Mouse (Mus musculus): ENCODE data around the gene Sost.

Sost gene

DNA sequence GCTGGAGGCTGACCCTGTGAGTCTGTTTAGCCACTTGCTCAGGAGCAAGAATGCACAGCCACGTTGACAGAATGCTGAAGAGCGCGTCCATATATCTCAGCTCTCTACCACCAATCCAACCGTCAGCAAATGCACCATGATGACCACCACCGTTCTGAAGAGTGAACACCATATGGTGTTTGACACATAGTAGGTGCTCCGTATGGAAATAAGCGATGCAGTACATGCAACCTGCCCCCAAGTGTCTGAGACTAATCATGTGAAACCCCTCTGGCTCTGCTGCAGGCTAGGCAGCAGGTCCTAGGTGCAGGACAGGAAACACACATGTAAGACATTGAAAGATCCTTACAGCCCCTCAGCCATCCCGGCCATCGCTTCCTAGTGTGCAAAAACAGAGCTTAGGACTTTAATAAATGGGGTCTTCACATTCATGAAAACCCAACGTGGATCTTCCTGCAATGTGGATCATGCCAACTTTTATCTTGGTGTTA is 16.7 kb upstream of the Sost start:
- DNase-seq (ENCODE audit: low spot score): no peak

DNA sequence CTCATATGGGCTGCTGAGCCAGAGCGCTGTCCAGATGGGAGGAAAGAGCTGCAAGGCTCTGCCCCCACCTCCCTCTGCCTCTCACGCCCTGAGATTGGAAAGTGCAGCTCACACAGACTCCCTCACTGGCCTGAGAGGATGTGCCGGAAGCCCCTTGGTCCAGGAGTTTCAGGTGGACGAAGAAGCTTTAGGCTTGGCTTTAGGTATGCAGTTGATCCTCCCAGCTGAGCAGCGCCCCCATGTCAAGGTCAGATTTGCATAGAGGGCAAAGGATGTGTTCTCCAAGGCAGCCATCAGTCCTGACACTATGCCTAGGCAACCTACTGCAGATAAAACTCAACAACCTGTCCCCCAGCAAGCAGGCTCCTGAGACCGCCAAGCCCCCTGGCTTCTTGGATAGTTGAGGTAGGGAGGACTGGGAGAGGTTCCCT is 16.2 kb upstream of the Sost start:
- DNase-seq (ENCODE audit: low spot score): no peak

DNA sequence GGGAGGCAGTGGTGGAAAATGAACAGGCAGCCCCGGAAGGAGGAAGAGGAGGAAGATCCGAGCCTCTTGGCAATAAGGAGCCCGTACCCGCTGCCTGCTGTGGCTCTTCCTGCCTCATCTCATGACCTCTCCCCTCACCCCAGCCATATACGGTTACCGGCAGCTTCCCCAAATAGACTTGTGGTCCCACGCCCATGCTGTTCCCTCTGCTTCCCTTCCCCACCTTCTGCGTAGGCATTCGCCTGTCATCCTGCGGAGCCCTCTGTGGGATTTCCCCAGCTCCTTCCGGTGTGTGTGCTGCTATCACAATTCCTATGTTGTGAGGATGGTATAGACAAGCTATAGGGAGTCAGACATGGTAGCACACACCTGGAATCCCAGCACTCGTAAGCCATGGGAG is 15.0 kb upstream of the Sost start:
- DNase-seq (ENCODE audit: low spot score): no peak

GRCm38 (mm10) chr11:101980603-101981157 is 13.9 kb upstream of the Sost start:
- DNase-seq (ENCODE audit: low spot score): no peak

DNA sequence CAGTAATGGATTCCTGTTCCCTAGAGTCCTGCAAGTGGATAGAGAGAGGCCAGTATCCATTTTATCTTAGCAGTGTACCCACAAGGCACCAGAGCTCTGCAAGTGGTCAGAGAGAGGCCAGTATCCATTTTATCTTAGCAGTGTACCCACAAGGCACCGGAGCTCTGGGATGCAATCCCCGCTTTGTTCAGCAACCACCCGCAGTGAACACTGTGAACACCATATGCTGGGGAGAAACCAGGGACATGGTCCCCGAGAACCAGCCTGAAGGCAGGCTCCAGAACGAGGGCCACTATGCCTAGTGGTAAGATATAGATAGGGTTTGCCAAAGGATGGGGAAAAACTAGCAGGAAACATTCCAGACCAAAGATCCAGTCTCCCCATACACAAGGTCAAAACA is 12.3 kb upstream of the Sost start:
- no peak for DNase-seq (ENCODE audit: low spot score)

DNA sequence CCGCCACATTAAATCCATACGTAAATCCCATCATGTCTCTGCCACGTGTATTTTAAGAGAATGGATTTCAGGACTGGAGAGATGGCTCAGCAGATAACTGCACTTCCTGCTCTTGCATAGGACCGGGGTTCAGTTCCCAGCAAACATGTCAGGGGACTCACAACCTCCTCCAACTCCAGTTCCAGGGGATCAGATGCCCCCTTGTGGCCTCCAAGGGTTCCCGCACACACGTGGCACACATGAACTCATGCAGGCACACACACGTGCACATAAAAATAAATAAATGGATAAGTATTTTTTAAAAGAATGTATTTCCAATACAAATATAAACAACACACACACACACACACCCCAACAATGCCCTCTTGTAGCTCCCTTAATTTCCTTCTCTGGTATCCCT is 10.1 kb upstream of the Sost start:
- DNase-seq (ENCODE audit: low spot score): no peak

- DNase-seq (ENCODE audit: low spot score): no peak
These were observed 8.1 kb upstream of the Sost start for GRCm38 (mm10) chr11:101974923-101975322.

DNA sequence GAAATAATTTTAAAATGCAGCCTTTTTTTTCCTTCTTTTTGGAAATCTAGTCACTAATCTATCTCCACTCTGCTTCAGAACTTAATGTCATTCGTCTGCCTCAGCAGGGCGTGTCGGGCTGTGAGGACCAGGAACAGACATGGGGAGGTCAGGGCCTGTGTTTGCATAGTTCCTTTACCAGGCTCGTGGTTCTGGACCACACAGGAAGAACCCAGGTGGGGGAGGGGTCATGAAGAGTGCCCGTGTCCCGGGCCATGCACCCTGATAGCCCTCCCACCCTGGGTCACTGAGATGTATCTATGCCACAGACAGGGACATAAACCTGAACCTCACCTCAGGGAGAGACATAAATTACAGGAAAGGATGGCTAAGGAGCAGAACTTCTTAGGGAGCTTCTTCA is 7.4 kb upstream of the Sost start:
- no peak for DNase-seq (ENCODE audit: low spot score)

DNA sequence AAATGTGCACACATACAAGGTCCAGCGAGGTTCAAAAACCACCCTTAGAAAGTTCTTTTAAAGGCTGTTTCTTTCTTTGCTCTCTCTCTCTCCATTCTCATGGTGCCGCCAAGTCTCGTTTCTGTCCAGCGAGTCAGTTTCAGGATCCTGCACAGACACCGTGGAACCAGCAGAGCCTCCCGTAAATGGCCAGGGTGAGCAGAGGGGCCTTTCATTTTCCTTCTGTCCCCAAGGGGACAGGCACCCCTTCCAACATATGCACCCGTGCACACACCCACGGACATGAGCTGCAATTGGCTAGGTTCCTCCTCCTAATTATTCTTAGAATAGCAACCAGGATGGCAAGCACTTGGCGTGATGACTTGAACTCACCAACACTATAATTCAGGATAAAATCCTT is 6.7 kb upstream of the Sost start:
- DNase-seq (ENCODE audit: low spot score): no peak

- no peak for DNase-seq (ENCODE audit: low spot score)
These were observed 5.8 kb upstream of the Sost start for GRCm38 (mm10) chr11:101972651-101973050.

GRCm38 (mm10) chr11:101972097-101972496 is 5.3 kb upstream of the Sost start:
- no peak for DNase-seq (ENCODE audit: low spot score)

GRCm38 (mm10) chr11:101971410-101971809 is 4.6 kb upstream of the Sost start:
- no peak for DNase-seq (ENCODE audit: low spot score)

- no peak for DNase-seq (ENCODE audit: low spot score)
These were observed 3.0 kb upstream of the Sost start for GRCm38 (mm10) chr11:101969835-101970234.

- peak; percentile 71 for DNase-seq (ENCODE audit: low spot score)
These were observed 2.0 kb upstream of the Sost start for GRCm38 (mm10) chr11:101968791-101969190.

- DNase-seq (ENCODE audit: low spot score): no peak
These were observed 1.5 kb upstream of the Sost start for GRCm38 (mm10) chr11:101968311-101968710.

GRCm38 (mm10) chr11:101965553-101965952 is 1.3 kb downstream of the Sost start:
- no peak for DNase-seq (ENCODE audit: low spot score)

DNA sequence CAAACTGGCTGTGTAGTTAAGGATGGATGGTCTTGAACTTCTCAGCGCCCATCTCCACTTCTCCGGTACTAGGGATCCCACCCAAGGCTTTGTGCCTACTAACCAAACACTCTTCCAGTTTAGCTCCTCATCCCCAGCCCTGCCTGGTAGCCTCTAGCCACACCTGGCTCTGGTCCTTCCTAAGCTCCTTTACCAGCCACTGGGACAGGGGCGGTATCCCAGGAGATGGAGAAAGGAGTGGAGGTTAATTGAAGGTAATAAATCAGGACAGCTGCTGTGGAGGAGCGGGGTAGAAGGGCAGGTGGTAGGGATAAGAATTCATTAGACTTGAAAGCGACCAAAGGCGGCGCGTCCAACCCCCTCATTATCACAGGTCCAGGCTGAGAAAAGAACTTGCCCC is 2.2 kb downstream of the Sost start:
- DNase-seq (ENCODE audit: low spot score): no peak

- no peak for DNase-seq (ENCODE audit: low spot score)
These were observed 3.1 kb downstream of the Sost start for GRCm38 (mm10) chr11:101963473-101964291.

DNA sequence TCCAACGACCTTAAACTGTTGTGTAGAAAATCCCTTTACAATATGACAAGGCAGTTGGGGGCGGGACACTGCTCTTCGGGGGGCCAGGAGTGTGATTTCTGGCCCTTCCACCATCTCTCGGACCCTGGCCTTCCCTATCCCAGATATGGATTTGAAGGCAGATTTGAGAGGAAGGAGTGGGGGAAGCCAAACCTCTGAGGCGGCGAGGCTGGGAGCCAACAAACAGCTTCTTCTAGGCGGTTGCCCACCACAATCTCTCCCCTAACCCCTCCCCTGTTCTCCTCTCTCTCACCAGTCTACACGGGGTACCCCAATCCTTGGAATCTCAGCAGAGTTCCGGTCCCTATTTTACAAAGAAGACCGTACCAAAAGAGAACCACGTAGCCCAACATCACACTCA is 3.8 kb downstream of the Sost start:
- no peak for DNase-seq (ENCODE audit: low spot score)

DNA sequence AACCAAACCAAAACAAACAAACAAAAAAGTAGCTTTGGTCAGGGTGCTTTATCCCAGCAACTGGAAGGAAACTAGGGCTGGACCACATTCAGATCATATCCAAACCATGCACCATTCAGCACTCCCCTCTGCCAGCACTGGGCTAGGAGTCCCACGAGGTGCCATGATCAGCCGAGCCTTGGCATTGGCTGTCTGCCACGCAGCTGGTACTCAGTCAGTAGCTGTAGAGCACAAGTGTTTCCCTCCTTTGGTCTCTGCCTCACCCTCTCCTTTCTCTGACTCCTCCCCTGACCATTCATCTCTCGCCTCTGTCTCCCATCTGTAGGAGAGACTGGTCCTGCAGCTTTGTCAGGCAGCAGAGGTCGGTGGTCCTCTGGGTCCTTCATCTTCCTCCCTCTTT is 9.3 kb downstream of the Sost start:
- no peak for DNase-seq (ENCODE audit: low spot score)

GRCm38 (mm10) chr11:101953441-101953840 is 13.4 kb downstream of the Sost start:
- no peak for DNase-seq (ENCODE audit: low spot score)

DNA sequence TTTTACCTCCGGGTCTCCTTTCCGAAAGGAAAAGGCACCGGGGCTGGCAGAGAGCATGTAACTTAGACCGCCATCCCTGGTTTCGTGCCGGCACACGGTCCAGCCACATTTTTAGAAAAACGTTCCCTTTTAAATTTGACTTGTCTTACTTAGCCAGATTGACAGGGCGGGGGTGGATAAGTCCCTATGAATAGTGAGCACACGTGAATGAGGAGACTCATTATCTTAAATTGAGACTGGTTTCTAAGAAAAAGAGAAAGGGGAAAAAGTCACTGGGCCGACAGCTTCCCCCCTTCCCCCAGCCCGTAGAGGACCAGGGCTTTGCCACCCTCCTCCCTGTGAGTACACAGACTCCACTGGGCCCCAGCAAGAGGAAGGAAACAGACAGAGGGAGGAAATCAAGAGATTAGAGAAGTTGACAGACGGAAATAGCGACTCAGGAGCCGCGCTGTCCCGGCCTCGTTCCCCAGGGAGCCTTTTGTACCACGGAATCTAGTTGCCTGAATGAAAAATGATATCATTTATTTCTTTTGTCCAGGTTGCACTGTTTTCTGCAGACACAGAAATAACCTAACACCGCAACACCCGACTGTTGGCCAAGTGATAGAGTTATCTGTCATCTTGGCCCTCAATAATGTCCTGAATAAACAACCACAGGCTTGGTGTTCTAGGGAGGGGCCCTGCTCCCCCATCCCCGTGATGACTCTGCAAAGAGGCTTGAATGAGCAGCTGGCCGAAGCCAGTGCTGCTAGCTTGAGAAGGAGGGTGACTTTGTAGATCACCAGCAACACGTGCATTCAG is 14.1 kb downstream of the Sost start:
- peak; percentile 27 for DNase-seq (ENCODE audit: low spot score)

DNA sequence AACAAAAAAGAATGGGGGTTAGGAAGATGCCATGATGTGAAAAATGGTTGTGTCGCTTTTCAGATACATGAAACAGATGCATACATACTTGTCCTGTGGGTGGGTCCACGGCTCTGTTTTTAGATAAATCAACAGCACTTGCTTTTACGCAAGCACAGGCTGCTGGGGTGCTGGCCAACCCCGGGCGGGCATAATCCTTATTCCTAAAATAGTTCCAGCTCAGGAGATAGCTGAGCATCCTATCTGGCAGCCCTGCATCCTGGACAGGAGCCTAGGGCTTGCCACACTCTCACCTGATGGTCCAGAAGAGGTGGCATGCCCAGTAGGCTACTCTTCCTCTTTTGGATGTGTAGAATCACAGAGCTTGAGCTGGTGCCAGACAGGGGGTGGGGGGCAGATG is 16.8 kb downstream of the Sost start:
- DNase-seq (ENCODE audit: low spot score): no peak
